Mouse (Mus musculus) liver, embryonic 13.5 days (tissue): ENCODE data around the gene Orc4. TPM values are rescaled to one million over a fixed set of nuclear protein-coding genes. Genes with fewer than 3 reads are reported as not detected.
"Not testable (repeated sequence)": the region's sequence is repeated elsewhere in the genome, so short reads cannot be mapped to it uniquely, and the experiment has no call there.

ENCODE experiments used
- ATAC-seq: fragments of 200-750 bp; cut with Nextera tagmentation; 2 replicates; pipeline ENCODE4 v1.8.0; 2017; ENCODE audit warnings: low read depth, mild to moderate bottlenecking, moderate number of reproducible peaks, moderate library complexity
- DNase-seq: peaks from one replicate; pipeline ENCODE4 v3.0.0; 2022
- H3K27ac ChIP-seq: fragments of 300-500 bp; sonication (generic); 2 replicates; pipeline ENCODE4 v1.5.1; 2015; ENCODE audit warnings: moderate library complexity, mild to moderate bottlenecking, inconsistent platforms
- H3K27me3 ChIP-seq: fragments of 300-500 bp; sonication (generic); 2 replicates; pipeline ENCODE4 v1.6.1; 2015; ENCODE audit warnings: mild to moderate bottlenecking, inconsistent platforms
- H3K36me3 ChIP-seq: fragments of 300-500 bp; sonication (generic); 2 replicates; pipeline ENCODE4 v1.6.1; 2015; ENCODE audit warnings: mild to moderate bottlenecking, inconsistent platforms
- H3K4me1 ChIP-seq: fragments of 300-500 bp; sonication (generic); replicated peaks from 2 replicates; pipeline ENCODE4 v1.6.1; 2015; ENCODE audit warnings: inconsistent platforms
- H3K4me2 ChIP-seq: fragments of 300-500 bp; sonication (generic); 2 replicates; pipeline ENCODE4 v1.6.1; 2015; ENCODE audit warnings: inconsistent platforms, mild to moderate bottlenecking, moderate library complexity
- H3K4me3 ChIP-seq: fragments of 300-500 bp; sonication (generic); replicated peaks from 2 replicates; pipeline ENCODE4 v1.5.1; 2015; ENCODE audit warnings: mild to moderate bottlenecking, inconsistent platforms
- H3K9ac ChIP-seq: fragments of 300-500 bp; sonication (generic); 2 replicates; pipeline ENCODE4 v1.6.1; 2015; ENCODE audit warnings: mild to moderate bottlenecking, inconsistent platforms
- H3K9me3 ChIP-seq: fragments of 300-500 bp; sonication (generic); replicated peaks from 2 replicates; pipeline ENCODE4 v1.6.1; 2016; ENCODE audit warnings: inconsistent platforms
- WGBS: fragments of 180-500 bp; shearing (Covaris S2); methylation state at CpG from one replicate; pipeline ENCODE4 v1.1.7; 2015; ENCODE audit not compliant: insufficient replicate concordance; 5-methylcytosine and 5-hydroxymethylcytosine counted together
- polyA plus RNA-seq: library from polyadenylated mRNA; unstranded; fragments of >200 nt; fragmentation: Nextera tagmentation; extraction: Ambion mirVana; gene quantifications from 2 replicates; pipeline ENCODE4 v1.2.1, GENCODE M21; 2015

The Orc4 gene
- polyA plus RNA-seq, 1 experiment from 2014 or later: 48.7 TPM

- no peaks in the 10 kb centered on the region for H3K4me1 ChIP-seq
- H3K36me3 ChIP-seq: 0 out of 2 replicates have a peak, but pooled peaks cover 7% of the 10 kb centered on the region
- H3K27me3 ChIP-seq: no peaks in the 10 kb centered on the region
- H3K9me3 ChIP-seq: no peaks in the 10 kb centered on the region
- no peak overlapping the region for H3K27ac ChIP-seq
- no peak overlapping the region for H3K9ac ChIP-seq
- ATAC-seq (no peak), DNase-seq (no peak)
- H3K4me2 ChIP-seq: no peak overlapping the region
- H3K4me3 ChIP-seq: no peak overlapping the region
- 83% methylated on average over 3 of the region's 3 CpGs for WGBS
Measured at GRCm38 (mm10) chr2:48895186-48895585, 54.9 kb downstream of the Orc4 start.

GRCm38 (mm10) chr2:48885945-48886344 lies 64.1 kb downstream of the Orc4 start:
- no peak for ATAC-seq

GRCm38 (mm10) chr2:48868199-48868913 lies 81.7 kb downstream of the Orc4 start:
- Histone ChIP-seq H3K27me3 (no peaks in the 10 kb centered on the region), H3K9ac (no peak overlapping the region), H3K4me3 (no peak overlapping the region), H3K4me1 (no peaks in the 10 kb centered on the region), H3K4me2 (no peak overlapping the region), H3K36me3 (no peaks in the 10 kb centered on the region), H3K9me3 (no peaks in the 10 kb centered on the region), H3K27ac (no peak overlapping the region)
- WGBS: 52% methylated on average over 5 of the region's 5 CpGs
- DNase-seq: no peak
- no peak for ATAC-seq

More at GRCm38 (mm10) chr2:48885945-48886344, 64.1 kb downstream of the Orc4 start:
- H3K4me1 ChIP-seq: no peaks in the 10 kb centered on the region
- no peak overlapping the region for H3K4me3 ChIP-seq
- no peak overlapping the region for H3K9ac ChIP-seq
- H3K27ac ChIP-seq: no peak overlapping the region
- H3K9me3 ChIP-seq: no peaks in the 10 kb centered on the region
- no peak overlapping the region for H3K4me2 ChIP-seq
- peak; percentile 3 for DNase-seq
- H3K36me3 ChIP-seq: no peaks in the 10 kb centered on the region
- H3K27me3 ChIP-seq: no peaks in the 10 kb centered on the region

GRCm38 (mm10) chr2:48865596-48865995 lies 84.5 kb downstream of the Orc4 start:
- H3K9me3 ChIP-seq, H3K27me3 ChIP-seq, ATAC-seq, H3K27ac ChIP-seq, H3K9ac ChIP-seq, H3K4me1 ChIP-seq, H3K4me2 ChIP-seq, H3K4me3 ChIP-seq, DNase-seq, H3K36me3 ChIP-seq: not testable (repeated sequence)
- WGBS: 69% methylated on average over 6 of the region's 6 CpGs

Other genes starting within 250 kb of the Orc4 start
- 2.2 and 2.9 TPM in 2 replicates for gene Acvr2a, start 136.2 kb downstream of the Orc4 start, polyA plus RNA-seq
- gene Mbd5, start 769 bp downstream of the Orc4 start, polyA plus RNA-seq: 5.5 and 6.7 TPM in 2 replicates